Mouse (Mus musculus) gastrocnemius, adult 18-20 months (tissue): ENCODE data around the gene Plppr5. TPM values are rescaled to one million over a fixed set of nuclear protein-coding genes. Genes with fewer than 3 reads are reported as not detected.

Experiments used
- DNase-seq: peaks from one replicate; pipeline ENCODE4 v3.0.0; 2021; ENCODE audit warnings: low spot score
- long read RNA-seq, 2 experiments: library from polyadenylated mRNA; stranded (forward); transcript quantifications; one replicate each; pipeline ENCODE4 v2.0.0; 2021
- total RNA-seq, 2 experiments: library from RNA; stranded (reverse); gene quantifications; 2 replicates each; pipeline ENCODE4 v1.2.3; 2021

Gene Plppr5
- not detected for total RNA-seq
- long read RNA-seq, experiment 1 = 0 reads
- long read RNA-seq, experiment 2 = 0 reads

DNA sequence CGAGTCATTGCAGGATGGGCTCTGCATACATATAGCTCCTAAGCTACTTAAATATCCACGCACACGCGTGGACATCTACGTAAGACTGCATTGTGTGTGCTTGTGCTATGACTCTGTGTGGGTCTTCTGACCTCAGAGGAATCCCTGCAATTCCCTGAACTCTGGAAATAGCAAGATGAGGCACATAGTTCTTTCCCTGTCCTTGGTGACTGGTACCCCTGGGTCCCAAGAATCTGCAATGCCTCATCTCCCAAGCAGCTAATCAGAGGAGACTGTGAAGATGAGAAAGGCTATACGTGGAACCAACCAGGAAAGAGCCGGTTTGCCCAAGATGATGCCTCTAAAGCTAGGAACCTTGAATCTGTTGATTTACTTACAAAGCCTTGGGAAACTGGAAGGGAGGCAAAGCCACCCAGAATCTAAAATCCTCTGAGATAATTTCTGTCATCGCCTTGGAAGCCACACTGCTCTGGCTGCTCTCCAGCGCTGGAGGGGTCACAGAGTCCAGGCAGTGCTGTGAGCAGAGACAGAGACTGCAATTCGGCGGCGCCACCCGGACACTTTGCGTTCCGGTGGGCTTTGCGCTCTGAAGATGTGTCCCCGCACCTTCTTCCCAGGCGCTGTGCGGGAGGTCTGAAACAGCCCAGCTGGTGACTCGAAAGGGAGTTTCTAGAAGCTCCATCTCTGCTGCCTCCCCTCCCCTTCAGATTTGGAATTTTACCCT is at the start of gene Plppr5:
Plppr5 (plus strand) TSS at position 308 of the 724 bp plus-strand sequence.
- no peak for DNase-seq

DNA sequence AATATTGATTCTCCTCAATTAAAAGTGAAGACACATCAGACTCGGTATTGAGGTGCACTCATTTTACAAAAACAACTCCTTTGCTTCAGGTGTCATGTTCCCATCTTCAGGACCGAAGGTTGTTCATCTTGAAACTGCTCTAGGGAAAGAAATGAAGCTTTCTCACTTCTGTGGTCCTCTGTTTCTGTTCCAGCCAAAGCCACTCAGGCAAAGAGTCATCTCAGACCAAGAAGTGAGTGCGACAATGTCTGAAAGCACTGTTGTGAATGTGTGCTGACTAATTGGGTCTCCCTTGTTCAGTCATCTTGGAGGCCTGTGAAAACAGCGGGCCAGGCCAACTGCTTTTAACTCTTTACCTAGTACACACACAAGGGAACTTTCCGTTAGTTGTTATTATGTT is 24.7 kb upstream of the Plppr5 start:
- no peak for DNase-seq

DNA sequence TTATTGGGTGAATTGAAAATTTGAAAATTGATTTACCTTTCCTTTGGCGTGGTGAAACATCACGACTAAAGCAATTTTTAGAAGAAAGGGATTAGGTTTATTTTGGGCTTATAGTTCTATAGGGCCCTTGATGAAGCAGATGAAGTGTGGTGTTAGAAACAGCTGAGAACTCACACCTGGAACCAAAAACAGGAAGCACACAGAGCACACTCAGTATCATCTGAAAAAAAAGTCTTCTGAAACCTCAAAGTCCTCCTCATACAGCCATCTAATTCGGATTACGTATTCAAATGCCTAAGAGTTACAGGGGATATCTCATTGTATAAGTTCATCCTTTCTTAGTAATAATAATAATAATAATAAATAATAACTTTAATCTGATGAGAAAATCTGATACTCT is 24.1 kb upstream of the Plppr5 start:
- no peak for DNase-seq

DNA sequence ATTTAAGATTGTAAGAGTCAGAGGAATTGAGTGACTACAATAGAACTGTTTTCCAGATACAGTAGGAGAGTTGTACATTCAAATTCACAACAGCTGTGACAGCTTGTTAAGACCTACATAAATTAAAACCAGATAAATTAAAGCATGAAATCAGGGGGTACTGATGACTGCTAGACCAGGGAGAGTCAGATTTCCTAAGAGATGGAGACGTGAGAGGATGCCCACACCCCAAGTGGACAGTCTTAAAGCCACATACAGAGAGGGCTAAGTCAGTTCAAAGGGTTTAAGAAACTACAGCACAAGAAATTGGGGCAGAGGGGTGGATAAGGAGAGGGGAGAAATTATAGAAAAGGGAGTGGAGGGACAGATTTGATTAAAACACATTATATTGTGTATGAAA is 17.7 kb upstream of the Plppr5 start:
- DNase-seq = no peak

DNA sequence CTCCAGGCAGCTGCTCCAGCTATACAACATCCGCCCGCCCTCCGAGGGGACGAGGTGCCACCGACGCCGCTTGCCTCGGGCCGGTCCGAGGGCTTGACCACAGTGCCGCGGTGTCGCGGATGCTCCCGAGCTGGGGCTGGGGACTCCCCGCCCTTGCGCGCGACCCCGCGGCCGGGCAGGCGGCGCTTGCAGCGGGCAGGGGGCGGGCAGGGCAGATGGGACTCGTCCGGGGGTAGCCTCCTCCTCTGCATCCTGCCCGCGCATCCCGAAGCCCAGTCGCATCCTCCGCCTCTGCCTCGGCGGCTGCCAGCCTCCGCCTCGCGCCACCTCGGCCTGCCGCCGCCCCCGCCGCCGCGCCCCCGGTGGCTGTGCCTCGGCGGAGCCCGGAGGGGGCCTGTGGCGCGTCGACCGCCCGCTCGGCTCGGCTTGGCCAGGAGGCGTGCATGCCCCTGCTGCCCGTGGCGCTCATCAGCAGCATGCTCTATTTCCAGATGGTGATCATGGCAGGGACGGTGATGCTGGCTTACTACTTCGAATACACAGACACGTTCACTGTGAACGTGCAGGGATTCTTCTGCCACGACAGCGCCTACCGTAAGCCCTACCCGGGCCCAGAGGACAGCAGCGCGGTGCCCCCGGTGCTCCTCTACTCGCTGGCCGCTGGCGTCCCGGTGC is 754 bp downstream of the Plppr5 start:
- DNase-seq = no peak

DNA sequence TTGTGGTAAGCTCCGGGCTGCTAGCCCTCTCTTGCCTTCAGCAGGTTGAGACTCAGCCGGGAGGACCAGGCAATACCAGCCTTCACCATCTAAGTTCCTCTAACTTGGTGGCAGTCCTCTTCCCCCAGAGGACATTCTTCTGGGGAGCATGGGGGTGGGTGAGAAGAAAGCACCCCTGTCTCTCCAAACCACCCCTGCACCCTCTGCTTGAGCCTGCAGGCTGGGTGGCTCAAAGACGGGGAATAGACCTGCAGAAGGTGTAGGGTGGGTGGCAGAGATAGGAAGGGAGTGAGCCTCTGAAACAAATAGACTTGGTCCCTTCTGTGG is 1.3 kb downstream of the Plppr5 start:
- no peak for DNase-seq

DNA sequence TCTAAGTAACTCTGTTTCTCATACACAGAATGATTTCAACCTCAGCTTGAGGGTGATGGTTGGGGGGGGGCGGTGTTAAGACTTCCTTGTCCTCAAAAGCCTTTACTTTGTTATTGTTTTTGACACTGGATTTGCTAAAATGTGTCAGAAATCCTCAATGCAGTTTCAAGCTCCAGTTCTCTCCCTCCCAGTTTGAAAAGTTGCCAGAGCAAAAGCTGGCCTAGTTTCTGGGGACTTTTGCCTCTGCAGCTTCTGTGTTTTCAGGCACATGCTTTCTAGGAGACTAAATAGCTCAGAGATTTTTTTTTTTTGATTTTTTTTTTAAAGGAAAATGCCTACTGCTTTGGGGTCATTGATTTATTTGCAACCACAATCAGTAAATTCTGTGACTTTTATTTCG is 2.7 kb downstream of the Plppr5 start:
- DNase-seq = no peak

DNA sequence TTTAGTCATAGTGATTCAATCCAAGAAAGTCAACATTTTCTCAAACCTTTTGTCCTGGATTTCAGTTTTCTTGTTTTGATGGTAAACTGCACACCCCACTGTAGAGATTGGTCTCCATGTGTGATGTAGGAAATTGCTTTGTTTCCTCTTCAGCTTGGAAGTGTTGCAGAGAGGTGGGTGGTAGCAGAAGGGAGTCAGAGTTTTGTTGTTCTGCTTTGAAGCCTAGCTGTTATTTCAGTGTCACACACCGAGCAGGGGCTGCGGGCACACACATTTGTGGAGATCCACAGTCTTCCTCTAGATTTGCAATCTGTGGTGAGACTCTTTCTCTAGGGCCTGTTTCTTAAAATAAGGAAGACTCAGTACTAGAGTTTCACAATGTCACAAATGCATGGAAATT is 8.0 kb downstream of the Plppr5 start:
- no peak for DNase-seq

DNA sequence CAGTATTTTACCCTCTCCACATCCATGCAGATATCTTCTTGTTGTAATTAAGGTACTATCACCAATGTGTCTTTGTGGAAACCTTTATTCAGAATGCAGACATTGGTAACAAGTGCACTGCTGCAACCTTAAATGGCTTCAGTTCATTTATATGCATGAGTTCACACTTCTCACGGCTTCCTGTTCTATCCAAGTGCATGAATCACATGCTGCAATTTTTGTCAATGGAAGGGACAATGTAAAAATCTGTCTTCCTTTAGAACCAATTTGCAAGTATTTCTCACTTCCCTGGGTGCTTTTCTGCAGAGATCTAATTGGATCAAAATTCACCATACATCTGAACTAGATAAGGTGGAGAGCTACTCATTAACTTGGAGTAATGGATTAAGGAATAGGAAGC is 27.8 kb downstream of the Plppr5 start:
- no peak for DNase-seq

DNA sequence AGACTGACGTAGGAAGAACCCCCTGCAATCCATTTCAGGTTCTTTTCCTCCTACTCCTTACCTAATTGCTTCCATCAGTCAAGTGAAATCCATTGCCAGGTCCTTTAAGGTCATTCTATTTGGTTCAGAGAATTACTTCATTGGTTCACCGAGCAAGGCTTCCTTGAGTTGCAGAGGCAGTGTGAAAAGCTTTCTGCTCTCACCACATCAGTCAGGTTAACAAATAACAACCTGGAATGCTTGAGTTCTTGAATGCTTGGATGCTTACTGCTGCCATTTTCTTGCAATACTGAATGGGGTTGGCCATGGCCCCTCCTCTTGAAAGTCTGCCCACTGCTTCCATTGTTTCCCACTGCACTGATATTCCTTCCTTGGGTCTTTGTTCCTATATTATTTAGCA is 28.8 kb downstream of the Plppr5 start:
- DNase-seq = no peak

DNA sequence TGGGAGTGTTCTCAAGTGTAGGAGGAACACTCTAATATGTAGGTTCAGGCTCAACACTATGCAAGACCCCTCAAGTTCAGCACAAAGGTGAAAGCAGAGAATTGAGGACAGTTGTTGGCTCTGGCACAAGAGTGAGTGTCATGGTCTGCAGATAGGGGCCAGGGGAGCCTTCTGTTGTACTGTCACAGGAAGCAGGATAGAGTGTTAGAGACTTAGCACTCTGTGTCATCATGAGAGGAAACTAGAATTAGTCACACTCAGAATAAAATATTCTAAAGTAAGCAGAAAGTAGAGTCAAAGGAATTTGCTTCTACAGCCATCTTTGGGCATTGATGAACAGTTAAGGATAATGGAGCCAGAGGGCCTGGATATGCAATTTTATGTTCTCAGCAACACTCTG is 31.7 kb downstream of the Plppr5 start:
- no peak for DNase-seq

DNA sequence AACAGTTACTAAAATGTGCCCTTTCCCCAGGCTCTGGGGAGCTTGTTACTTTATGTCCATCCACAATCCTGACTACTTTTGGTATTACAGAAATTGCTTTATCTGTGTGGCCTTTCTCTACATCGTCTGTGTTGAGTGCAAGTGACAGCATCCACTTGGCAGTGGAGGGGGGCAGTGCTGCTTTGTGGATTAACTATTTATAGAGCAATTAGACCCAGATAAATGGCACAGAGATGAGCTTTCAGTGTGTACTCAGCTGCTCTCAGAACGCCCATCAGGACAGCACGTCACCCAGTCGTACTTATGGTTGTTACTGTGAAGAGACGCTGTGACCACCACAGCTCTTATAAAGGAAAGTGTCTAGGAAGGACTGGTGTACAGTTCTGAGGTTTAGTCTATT is 36.8 kb downstream of the Plppr5 start:
- no peak for DNase-seq

DNA sequence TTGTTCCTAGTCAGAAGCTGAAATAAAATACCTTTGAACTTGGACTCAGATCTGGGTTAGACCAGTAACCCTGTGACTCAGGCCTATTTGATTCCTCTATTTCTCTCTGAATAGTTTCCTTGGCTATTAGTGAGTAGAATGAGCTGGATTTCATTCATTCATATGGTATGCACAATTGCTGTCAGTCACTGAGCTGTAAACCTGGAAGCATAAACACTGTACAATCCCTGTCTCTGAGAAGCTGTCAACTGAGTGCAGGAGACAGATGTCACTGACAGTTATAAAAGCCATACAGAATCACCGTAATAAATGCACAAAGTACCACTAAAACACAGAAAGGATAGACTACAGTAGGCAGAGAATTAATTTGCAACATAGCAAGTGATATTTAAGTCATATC is 40.2 kb downstream of the Plppr5 start:
- no peak for DNase-seq

DNA sequence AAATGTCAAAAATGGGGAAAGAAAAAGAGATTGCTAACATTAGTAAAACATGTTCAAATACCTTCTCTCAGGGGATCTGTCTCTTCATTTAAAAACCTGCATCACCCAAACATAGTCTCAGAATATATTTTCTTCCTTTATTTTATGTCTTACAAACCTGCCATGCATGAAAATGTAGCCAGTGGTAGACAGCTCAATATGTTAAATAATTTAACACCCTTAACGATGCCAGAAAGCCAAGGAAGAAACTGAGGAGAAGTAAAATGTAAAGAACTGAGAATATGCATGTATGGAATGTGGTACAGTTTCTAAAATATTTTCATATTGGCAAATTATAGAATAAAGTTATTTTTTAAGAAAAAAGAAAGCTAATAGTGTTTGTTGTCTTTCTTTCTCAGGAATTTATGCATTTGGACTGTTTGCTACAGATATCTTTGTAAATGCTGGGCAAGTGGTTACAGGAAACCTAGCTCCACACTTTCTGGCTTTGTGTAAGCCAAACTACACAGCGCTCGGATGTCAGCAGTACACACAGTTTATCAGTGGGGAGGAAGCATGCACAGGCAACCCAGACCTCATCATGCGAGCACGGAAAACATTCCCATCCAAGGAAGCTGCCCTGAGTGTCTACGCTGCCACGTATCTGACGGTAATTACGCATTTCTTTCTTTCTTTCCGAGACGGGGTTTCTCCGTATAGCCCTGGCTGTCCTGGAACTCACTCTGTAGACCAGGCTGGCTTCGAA is 50.8 kb downstream of the Plppr5 start:
- DNase-seq = no peak

DNA sequence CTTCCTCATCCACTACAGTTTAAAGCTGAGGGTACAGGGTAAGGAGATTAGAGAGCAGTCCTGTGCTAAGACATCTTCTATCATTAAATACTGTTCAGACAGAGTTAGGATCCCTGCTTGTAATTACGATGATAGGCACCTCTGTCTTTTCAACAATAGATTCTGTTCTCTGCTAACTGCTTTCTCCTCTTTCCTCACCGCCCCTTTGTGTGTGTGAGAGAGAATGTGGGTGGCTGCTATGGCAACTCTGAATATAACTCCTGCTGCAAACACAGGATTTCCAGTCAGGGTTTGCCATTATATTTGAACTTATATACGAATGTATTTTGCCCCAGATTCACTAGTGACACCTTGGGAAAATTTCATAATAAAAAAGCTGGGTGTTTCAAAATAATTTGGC is 54.2 kb downstream of the Plppr5 start:
- no peak for DNase-seq

DNA sequence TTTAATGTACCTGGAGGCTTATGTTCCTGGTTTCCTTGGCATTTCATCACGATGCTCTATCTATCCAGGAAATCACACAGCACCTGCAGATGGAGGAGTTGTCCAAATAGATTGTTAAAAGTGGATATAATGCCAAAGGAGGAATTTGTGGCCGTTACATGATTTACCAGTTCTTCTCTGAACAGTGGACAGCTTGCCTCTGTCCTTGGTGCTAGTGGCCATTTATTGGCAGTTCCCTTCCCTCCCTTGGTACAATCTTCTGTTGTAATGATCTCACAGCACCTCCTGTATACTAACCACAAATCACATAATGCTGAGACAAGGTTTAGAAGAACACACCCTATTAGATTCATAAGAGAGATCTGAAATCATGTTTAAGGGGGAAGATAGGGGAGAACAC is 55.7 kb downstream of the Plppr5 start:
- DNase-seq = no peak

DNA sequence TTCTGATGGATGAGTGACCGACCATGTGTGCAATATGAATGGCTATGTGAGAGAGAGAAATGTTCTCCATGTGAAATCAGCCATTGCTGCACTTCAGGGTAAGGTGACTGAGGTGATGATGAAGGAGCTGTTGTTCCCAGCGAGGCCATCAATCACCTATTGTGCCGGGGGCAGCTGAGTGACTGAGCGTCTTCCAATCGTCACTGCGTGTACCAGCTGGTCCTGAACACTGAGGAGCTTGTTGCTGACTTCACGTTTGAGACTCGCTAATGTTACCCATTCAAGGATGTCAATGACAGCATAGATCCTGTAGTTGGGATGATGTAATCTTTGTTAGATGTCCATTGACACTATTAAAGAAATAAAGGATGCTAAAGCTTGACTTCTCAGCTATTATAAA is 74.0 kb downstream of the Plppr5 start:
- no peak for DNase-seq

DNA sequence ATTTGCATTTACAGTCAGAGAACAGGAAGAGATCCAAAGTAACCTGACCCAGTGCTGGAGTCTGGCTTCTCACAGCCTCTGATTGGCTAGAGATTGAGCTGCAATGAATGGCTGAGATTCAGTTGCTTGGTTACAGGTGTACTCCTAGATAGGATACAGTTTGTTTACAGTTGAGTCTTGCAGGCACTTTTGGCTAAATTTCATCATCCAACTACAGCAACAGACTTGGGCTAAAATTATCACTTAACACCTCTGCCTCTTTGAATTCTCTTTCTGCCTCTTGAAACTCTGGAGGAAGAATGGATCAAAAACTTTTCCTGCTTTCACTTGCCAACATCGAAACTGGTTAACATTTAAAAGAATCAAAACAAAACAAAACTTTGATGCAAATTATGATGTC is 89.7 kb downstream of the Plppr5 start:
- no peak for DNase-seq

DNA sequence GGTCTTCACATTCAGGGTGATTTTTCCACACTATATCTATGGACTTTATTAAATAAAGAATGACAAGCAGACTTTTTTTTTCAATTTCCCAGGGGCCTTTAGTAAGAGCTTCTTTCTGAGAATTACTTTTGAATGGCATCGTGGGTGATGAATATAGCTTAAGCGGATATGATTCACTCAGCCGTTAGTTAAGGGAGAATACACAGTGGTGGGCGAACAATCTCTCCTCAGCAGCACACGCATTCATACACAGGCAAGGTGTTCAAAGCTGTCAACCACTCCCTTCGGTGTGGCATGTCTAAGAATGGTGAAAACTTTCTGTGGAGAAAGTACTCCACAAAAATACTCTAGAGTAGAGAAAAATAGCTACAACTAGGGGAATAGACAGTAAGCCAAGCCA is 104.6 kb downstream of the Plppr5 start:
- DNase-seq = no peak

DNA sequence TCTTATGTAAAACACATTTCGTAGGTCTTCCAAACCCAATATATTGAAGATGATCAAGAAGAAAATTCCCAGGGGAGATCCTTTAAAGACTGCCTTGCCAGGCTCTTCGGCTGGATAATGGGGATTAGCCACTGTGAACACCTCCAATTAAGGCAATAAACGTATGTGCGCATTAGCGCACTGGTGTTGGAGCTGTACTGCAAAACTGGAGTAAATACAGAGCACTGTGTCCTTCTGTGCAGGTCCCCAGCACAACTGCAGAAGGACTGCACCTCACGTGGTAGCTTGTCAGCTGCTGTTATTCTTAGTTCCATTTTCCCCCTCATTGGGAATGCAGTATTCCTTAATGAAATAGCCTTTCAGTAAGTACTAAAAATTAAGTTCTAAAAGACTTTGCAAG is 110.0 kb downstream of the Plppr5 start:
- DNase-seq = no peak

DNA sequence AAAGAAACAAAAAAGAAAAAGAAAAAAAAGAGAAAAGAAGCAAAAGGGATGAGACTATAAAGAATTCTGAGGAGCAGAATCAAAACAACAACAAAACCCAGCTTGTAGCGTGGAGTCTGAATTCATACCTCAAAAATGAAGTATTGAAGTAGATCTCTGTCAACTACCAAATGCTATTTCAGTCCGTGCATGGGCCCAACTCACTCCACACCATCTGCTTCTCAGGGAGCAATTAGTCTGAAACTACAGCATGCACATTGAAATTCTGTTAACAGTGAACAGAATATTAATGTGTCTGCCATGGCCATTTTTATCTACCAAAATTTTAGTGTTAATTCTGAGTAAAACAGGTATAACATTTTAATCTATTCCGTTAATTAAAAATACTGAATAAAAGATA is 111.4 kb downstream of the Plppr5 start:
- no peak for DNase-seq

DNA sequence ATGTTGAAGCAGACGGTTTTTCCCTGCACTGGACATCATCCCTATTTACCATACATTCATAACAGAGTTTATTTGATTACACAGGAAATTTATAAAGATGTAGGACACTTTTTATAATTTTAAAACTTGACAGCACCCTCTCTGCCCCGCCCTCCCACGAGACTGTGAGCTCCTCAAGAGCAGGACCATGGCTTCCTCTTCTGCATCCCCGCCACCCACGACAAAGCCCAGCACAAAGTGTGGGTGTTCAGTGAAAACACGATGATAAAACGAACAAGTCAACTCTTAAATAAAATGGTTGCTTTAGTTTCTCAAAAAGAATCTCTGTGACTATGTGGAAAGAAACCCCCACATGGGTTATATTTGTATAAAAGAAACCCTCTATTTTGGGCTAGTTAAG is 112.0 kb downstream of the Plppr5 start:
- DNase-seq = no peak

DNA sequence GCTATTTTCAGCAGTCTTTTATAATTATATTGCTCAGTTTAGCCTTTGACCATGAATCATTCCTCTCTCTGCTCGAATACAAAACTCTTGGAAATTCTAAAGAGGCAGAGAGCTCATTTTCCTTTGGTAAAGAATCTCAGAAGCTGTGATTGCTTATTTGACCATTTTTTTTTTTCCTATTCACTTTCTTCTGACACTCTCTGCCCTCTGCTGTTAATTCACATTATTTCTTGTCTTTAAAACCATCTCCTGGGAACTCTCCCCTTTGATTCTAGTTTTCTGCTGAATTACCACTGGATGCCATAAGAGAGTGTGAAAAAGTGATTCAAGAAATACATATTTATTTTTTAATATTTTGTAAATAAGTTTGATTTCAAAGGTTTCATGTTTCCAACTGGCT is 120.1 kb downstream of the Plppr5 start:
- no peak for DNase-seq
